Mouse (Mus musculus): ENCODE data around the gene Gmpr.

The Gmpr gene

DNA sequence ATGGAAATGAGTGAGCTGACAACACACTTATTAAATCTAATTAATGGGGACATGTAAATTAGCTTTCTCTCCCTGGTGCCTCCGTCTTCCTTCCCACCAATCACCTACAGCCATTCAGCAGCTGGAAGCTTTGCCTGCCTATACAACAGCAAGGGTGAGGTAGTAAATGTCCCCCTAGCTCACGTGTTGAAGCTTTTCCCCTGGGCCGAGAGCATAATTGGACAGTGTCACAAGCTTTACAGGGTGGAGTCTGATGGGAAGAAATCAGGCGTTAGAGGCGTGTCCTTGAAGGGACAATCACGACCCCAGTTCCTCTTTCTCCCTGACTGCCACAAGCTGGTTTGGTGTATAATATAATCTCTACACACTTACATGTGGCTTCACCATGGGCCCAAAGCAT is 93.2 kb downstream of the Gmpr start:
- in situ Hi-C loops (cut with MseI, MboI): no loop called here
